Mouse (Mus musculus): ENCODE results near the gene Calb2. TPM values are rescaled to one million over a fixed set of nuclear protein-coding genes. Genes with fewer than 3 reads are reported as not detected.

The Calb2 gene
- polyA plus RNA-seq, 1 experiment from 2014 or later: 153 TPM

- peak; percentile 53 for ATAC-seq (replicated peaks)
- no peaks in the 10 kb centered on the region for H3K9me3 ChIP-seq
- H3K4me2 ChIP-seq: peak overlapping the region; percentile 11; the same call in 1 of the 2 replicates
- peaks cover 12% of the 10 kb centered on the region for H3K4me1 ChIP-seq
- no peaks in the 10 kb centered on the region for H3K27me3 ChIP-seq (replicated peaks)
- H3K4me3 ChIP-seq: no peak overlapping the region
- peak overlapping the region; percentile 38; the same call in 1 of the 2 replicates for H3K27ac ChIP-seq
- 27% methylated on average over 22 of the region's 22 CpGs for WGBS
- H3K36me3 ChIP-seq (replicated peaks): no peaks in the 10 kb centered on the region
- H3K9ac ChIP-seq: no peak overlapping the region
These were observed 9.5 kb upstream of the Calb2 start for GRCm38 (mm10) chr8:110177359-110178155.

GRCm38 (mm10) chr8:110174826-110175225 is 6.8 kb upstream of the Calb2 start:
- Histone ChIP-seq H3K4me2 (no peak overlapping the region), H3K4me1 (peaks cover 11% of the 10 kb centered on the region), H3K36me3 (replicated peaks) (no peaks in the 10 kb centered on the region), H3K9me3 (no peaks in the 10 kb centered on the region), H3K4me3 (no peak overlapping the region), H3K27ac (no peak overlapping the region), H3K9ac (no peak overlapping the region), H3K27me3 (replicated peaks) (peaks cover 5% of the 10 kb centered on the region; the same call in 1 of the 2 replicates)
- 90% methylated on average over 4 of the region's 4 CpGs for WGBS
- ATAC-seq (replicated peaks): no peak

- Histone ChIP-seq H3K9ac (no peak overlapping the region), H3K4me3 (no peak overlapping the region), H3K9me3 (no peaks in the 10 kb centered on the region), H3K4me2 (no peak overlapping the region), H3K27me3 (replicated peaks) (peaks cover 21% of the 10 kb centered on the region), H3K36me3 (replicated peaks) (no peaks in the 10 kb centered on the region), H3K4me1 (peaks cover 8% of the 10 kb centered on the region), H3K27ac (peak overlapping the region; percentile 23)
- 38% methylated on average over 6 of the region's 6 CpGs for WGBS
- ATAC-seq (replicated peaks): no peak
These were observed 4.2 kb upstream of the Calb2 start for GRCm38 (mm10) chr8:110172161-110172560.

- Histone ChIP-seq H3K27me3 (replicated peaks) (peaks cover 21% of the 10 kb centered on the region), H3K4me1 (peaks cover 4% of the 10 kb centered on the region), H3K9ac (no peak overlapping the region), H3K9me3 (no peaks in the 10 kb centered on the region), H3K4me3 (no peak overlapping the region), H3K27ac (no peak overlapping the region), H3K4me2 (0 out of 2 replicates have a peak overlapping the region, but pooled peaks have one; percentile 52), H3K36me3 (replicated peaks) (no peaks in the 10 kb centered on the region)
- 79% methylated on average over 8 of the region's 8 CpGs for WGBS
- no peak for ATAC-seq (replicated peaks)
These were observed 1.7 kb downstream of the Calb2 start for GRCm38 (mm10) chr8:110166270-110166669.

- Histone ChIP-seq H3K27me3 (replicated peaks) (no peaks in the 10 kb centered on the region), H3K9me3 (no peaks in the 10 kb centered on the region), H3K4me2 (no peak overlapping the region), H3K9ac (no peak overlapping the region), H3K4me3 (no peak overlapping the region), H3K36me3 (replicated peaks) (no peaks in the 10 kb centered on the region), H3K4me1 (0 out of 2 replicates have a peak, but pooled peaks cover 8% of the 10 kb centered on the region), H3K27ac (no peak overlapping the region)
- 86% methylated on average over 6 of the region's 6 CpGs for WGBS
- ATAC-seq (replicated peaks): no peak
These were observed 6.0 kb downstream of the Calb2 start for GRCm38 (mm10) chr8:110162007-110162406.

- H3K36me3 ChIP-seq (replicated peaks): no peaks in the 10 kb centered on the region
- H3K9ac ChIP-seq: no peak overlapping the region
- no peaks in the 10 kb centered on the region for H3K27me3 ChIP-seq (replicated peaks)
- H3K27ac ChIP-seq: no peak overlapping the region
- peak overlapping the region; percentile 9; the same call in 1 of the 2 replicates for H3K4me2 ChIP-seq
- 71% methylated on average over 6 of the region's 6 CpGs for WGBS
- ATAC-seq (replicated peaks): no peak
- no peaks in the 10 kb centered on the region for H3K9me3 ChIP-seq
- H3K4me1 ChIP-seq: no peaks in the 10 kb centered on the region
- no peak overlapping the region for H3K4me3 ChIP-seq
These were observed 15.1 kb downstream of the Calb2 start for GRCm38 (mm10) chr8:110152951-110153350.

- H3K36me3 ChIP-seq (replicated peaks): no peaks in the 10 kb centered on the region
- 0% methylated on average over 4 of the region's 4 CpGs for WGBS
- H3K27ac ChIP-seq: no peak overlapping the region
- H3K9me3 ChIP-seq: no peaks in the 10 kb centered on the region
- H3K4me3 ChIP-seq: no peak overlapping the region
- no peaks in the 10 kb centered on the region for H3K4me1 ChIP-seq
- H3K9ac ChIP-seq: no peak overlapping the region
- no peak overlapping the region for H3K4me2 ChIP-seq
- no peaks in the 10 kb centered on the region for H3K27me3 ChIP-seq (replicated peaks)
- peak; percentile 71; the same call in 1 of the 2 replicates for ATAC-seq (replicated peaks)
These were observed 22.5 kb downstream of the Calb2 start for GRCm38 (mm10) chr8:110145538-110145937.

- Histone ChIP-seq H3K9me3 (no peaks in the 10 kb centered on the region), H3K4me1 (0 out of 2 replicates have a peak, but pooled peaks cover 2% of the 10 kb centered on the region), H3K36me3 (replicated peaks) (no peaks in the 10 kb centered on the region), H3K9ac (no peak overlapping the region), H3K4me3 (no peak overlapping the region), H3K27ac (no peak overlapping the region), H3K4me2 (no peak overlapping the region), H3K27me3 (replicated peaks) (no peaks in the 10 kb centered on the region)
- WGBS: 65% methylated on average over 4 of the region's 4 CpGs
- no peak for ATAC-seq (replicated peaks)
These were observed 27.2 kb downstream of the Calb2 start for GRCm38 (mm10) chr8:110140770-110141169.

GRCm38 (mm10) chr8:110140156-110140555 is 27.9 kb downstream of the Calb2 start:
- 0 out of 2 replicates have a peak, but pooled peaks cover 6% of the 10 kb centered on the region for H3K4me1 ChIP-seq
- no peaks in the 10 kb centered on the region for H3K27me3 ChIP-seq (replicated peaks)
- H3K9me3 ChIP-seq: no peaks in the 10 kb centered on the region
- H3K36me3 ChIP-seq (replicated peaks): no peaks in the 10 kb centered on the region
- no peak overlapping the region for H3K27ac ChIP-seq
- H3K4me3 ChIP-seq: no peak overlapping the region
- no peak overlapping the region for H3K9ac ChIP-seq
- WGBS: 68% methylated on average over 3 of the region's 3 CpGs
- no peak for ATAC-seq (replicated peaks)
- H3K4me2 ChIP-seq: no peak overlapping the region

- Histone ChIP-seq H3K4me1 (0 out of 2 replicates have a peak, but pooled peaks cover 6% of the 10 kb centered on the region), H3K4me2 (no peak overlapping the region), H3K4me3 (no peak overlapping the region), H3K36me3 (replicated peaks) (no peaks in the 10 kb centered on the region), H3K9ac (no peak overlapping the region), H3K9me3 (no peaks in the 10 kb centered on the region), H3K27ac (0 out of 2 replicates have a peak overlapping the region, but pooled peaks have one; percentile 11), H3K27me3 (replicated peaks) (no peaks in the 10 kb centered on the region)
- ATAC-seq (replicated peaks): no peak
- 48% methylated on average over 7 of the region's 7 CpGs for WGBS
These were observed 32.5 kb downstream of the Calb2 start for GRCm38 (mm10) chr8:110135515-110135914.

- Histone ChIP-seq H3K36me3 (replicated peaks) (no peaks in the 10 kb centered on the region), H3K27me3 (replicated peaks) (no peaks in the 10 kb centered on the region), H3K27ac (no peak overlapping the region), H3K9ac (no peak overlapping the region), H3K4me2 (no peak overlapping the region), H3K9me3 (no peaks in the 10 kb centered on the region), H3K4me1 (0 out of 2 replicates have a peak, but pooled peaks cover 6% of the 10 kb centered on the region), H3K4me3 (no peak overlapping the region)
- ATAC-seq (replicated peaks): no peak
- 91% methylated on average over 8 of the region's 8 CpGs for WGBS
These were observed 33.8 kb downstream of the Calb2 start for GRCm38 (mm10) chr8:110134236-110134635.

- Histone ChIP-seq H3K4me3 (no peak overlapping the region), H3K27ac (no peak overlapping the region), H3K4me2 (peak overlapping the region; percentile 27), H3K9ac (no peak overlapping the region), H3K27me3 (replicated peaks) (no peaks in the 10 kb centered on the region), H3K9me3 (no peaks in the 10 kb centered on the region), H3K36me3 (replicated peaks) (no peaks in the 10 kb centered on the region), H3K4me1 (0 out of 2 replicates have a peak, but pooled peaks cover 2% of the 10 kb centered on the region)
- 0 out of 2 replicates have a peak, but pooled peaks have one; percentile 48 for ATAC-seq (replicated peaks)
- 27% methylated on average over 13 of the region's 13 CpGs for WGBS
These were observed 37.5 kb downstream of the Calb2 start for GRCm38 (mm10) chr8:110130537-110130936.

Data from midbrain, embryonic 15.5 days (tissue).